Mouse (Mus musculus) E14TG2a.4 (cell line): ENCODE data around the gene Slc16a1.

ENCODE experiments used
- H3K27me3 ChIP-seq: 2 replicates; pipeline ENCODE4 v1.6.1; 2014; ENCODE audit warnings: low read length, control low read depth; ENCODE audit not compliant: insufficient read depth
- H3K36me3 ChIP-seq: 2 replicates; pipeline ENCODE4 v1.6.1; 2014; ENCODE audit warnings: low read length, control low read depth; ENCODE audit not compliant: insufficient read depth
- H3K4me1 ChIP-seq: replicated peaks from 2 replicates; pipeline ENCODE4 v1.6.1; 2014; ENCODE audit warnings: low read depth, low read length, control low read depth
- H3K4me3 ChIP-seq: replicated peaks from 2 replicates; pipeline ENCODE4 v1.5.1; 2014; ENCODE audit warnings: mild to moderate bottlenecking, low read length
- H3K9me3 ChIP-seq: 2 replicates; pipeline ENCODE4 v1.6.1; 2014; ENCODE audit warnings: low read length, control low read depth
- CTCF ChIP-seq: conservative IDR thresholded peaks from 2 replicates; pipeline ENCODE4 v1.5.1; 2014; ENCODE audit warnings: low read length
- NANOG ChIP-seq: IDR thresholded peaks from 2 replicates; pipeline ENCODE4 v1.6.1; 2014; ENCODE audit warnings: borderline replicate concordance, low read length, mixed read lengths
- POU5F1 ChIP-seq: IDR thresholded peaks from 2 replicates; pipeline ENCODE4 v1.6.1; 2014; ENCODE audit warnings: low read length, borderline replicate concordance

Slc16a1 gene

DNA sequence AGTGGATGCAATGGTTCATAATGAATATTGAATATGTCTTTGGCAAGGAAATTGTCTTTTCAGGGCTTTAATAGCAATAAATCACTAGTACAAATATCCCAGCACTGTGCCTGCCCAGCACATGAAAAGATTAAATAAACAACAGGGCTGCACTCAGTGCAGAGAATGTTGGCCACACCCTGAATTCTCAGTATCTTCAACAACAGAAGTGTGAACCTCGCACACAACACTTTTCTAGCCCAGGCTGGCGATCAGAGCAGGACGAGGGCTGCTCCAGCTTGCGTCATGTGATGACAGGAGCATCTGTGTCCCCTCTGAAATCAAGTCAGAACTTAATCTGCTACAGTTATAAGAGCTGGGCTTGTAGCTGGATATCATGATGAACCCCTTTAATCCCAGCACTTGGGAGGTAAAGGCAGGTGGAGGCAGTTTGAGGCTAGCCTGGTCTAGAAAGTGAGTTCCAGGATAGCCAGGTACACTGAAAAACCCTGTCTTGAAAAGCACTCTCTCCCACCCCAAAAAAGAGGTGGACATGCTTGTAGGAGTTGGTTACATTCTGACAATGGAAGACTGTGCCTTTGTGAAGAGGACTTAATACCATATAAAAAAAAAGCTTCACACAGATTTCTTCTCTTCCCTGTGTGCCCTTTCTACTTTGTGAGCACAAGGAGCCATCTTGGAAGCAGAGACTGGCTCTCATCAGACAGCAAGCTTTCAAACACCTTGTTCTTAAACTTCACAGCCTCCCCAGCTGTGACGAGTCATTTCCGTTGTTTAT, 27.8 kb upstream of the Slc16a1 start:
- Histone ChIP-seq H3K4me3 (no peak overlapping the region), H3K36me3 (no peaks in the 10 kb centered on the region), H3K4me1 (no peaks in the 10 kb centered on the region), H3K9me3 (no peaks in the 10 kb centered on the region), H3K27me3 (no peaks in the 10 kb centered on the region)
- TF ChIP-seq POU5F1 (no peak), NANOG (no peak), CTCF (no peak)

- H3K4me3 ChIP-seq, result no peak overlapping the region
- TF ChIP-seq NANOG, result no peak
- TF ChIP-seq POU5F1, result no peak
- no peak for TF ChIP-seq CTCF
Observed at GRCm38 (mm10) chr3:104611951-104612350, 26.5 kb upstream of the Slc16a1 start.

DNA sequence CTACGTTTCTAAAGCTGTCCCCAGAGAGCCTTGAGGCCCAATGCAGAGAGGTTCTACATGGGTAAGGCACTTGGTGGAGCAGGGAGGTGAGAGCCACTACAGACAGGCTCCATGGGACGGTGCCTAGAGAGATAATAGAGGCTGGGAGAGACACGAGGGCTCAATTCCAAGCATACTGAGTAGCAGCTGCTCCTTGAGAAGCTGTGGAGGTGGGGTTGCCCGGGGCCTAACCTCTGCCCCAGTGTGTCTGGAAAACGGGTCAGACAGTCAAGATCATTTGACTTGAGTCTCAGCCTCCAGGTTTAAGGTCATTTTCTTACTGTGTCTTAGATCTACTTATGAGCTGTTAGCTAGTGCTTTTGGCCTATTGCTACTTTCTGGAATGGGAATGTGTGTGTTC, 25.4 kb upstream of the Slc16a1 start:
- Histone ChIP-seq H3K36me3 (no peaks in the 10 kb centered on the region), H3K9me3 (no peaks in the 10 kb centered on the region), H3K4me3 (no peak overlapping the region), H3K27me3 (no peaks in the 10 kb centered on the region), H3K4me1 (0 out of 2 replicates have a peak, but pooled peaks cover 5% of the 10 kb centered on the region)
- TF ChIP-seq CTCF (no peak), POU5F1 (no peak), NANOG (no peak)

More at GRCm38 (mm10) chr3:104611951-104612350, 26.5 kb upstream of the Slc16a1 start:
- 0 out of 2 replicates have a peak, but pooled peaks cover 5% of the 10 kb centered on the region for H3K4me1 ChIP-seq
- H3K9me3 ChIP-seq, result no peaks in the 10 kb centered on the region
- no peaks in the 10 kb centered on the region for H3K27me3 ChIP-seq
- H3K36me3 ChIP-seq, result no peaks in the 10 kb centered on the region

DNA sequence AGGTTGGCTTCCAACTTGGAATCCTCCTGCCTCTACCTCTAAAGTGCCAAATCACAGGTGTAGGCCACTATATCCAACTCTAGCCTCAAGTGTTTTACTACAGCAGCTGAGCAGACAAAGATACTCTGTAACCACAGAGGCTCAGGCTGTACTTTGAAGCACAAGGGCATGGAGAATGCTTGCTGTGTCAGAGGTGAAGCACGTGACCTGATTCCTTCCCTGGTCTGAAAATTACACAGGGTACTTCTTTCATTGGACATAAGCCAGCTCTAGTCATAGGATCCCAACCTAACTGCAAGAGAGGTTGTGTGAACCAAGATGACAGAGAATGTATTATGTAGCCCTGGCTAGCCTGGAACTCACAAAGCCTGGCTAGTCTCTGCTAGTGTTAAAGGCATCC, 24.4 kb upstream of the Slc16a1 start:
- Histone ChIP-seq H3K27me3 (no peaks in the 10 kb centered on the region), H3K4me1 (0 out of 2 replicates have a peak, but pooled peaks cover 5% of the 10 kb centered on the region), H3K36me3 (no peaks in the 10 kb centered on the region), H3K4me3 (no peak overlapping the region), H3K9me3 (no peaks in the 10 kb centered on the region)
- TF ChIP-seq POU5F1, result no peak
- no peak for TF ChIP-seq CTCF
- TF ChIP-seq NANOG, result no peak

DNA sequence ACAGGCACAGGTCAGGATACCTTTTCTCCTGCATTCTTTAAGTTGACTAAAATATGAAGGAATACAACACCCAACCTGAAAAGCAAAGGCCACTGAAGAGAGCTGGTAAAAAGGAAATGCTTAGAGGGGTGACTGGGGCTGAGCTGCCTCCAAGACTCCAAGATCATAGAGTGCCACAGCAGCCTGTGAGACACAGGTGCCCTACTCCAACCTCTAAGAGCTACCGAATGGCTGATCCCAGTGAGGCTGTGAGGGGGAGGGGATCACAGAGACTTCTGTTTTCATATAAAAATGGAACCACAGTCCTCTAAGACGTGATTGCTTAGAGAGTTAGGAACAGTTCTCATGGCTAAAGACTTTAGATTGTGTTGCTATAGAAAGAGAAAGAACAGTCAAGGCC, 23.3 kb upstream of the Slc16a1 start:
- TF ChIP-seq NANOG (no peak), CTCF (no peak), POU5F1 (no peak)
- no peaks in the 10 kb centered on the region for H3K9me3 ChIP-seq
- H3K4me3 ChIP-seq, result no peak overlapping the region
- H3K27me3 ChIP-seq, result no peaks in the 10 kb centered on the region
- no peaks in the 10 kb centered on the region for H3K36me3 ChIP-seq
- 0 out of 2 replicates have a peak, but pooled peaks cover 5% of the 10 kb centered on the region for H3K4me1 ChIP-seq

- no peak for TF ChIP-seq CTCF
- no peak for TF ChIP-seq NANOG
- no peak for TF ChIP-seq POU5F1
- H3K27me3 ChIP-seq, result no peaks in the 10 kb centered on the region
- H3K9me3 ChIP-seq, result no peaks in the 10 kb centered on the region
- H3K4me1 ChIP-seq, result 0 out of 2 replicates have a peak, but pooled peaks cover 5% of the 10 kb centered on the region
- no peaks in the 10 kb centered on the region for H3K36me3 ChIP-seq
- no peak overlapping the region for H3K4me3 ChIP-seq
Observed at GRCm38 (mm10) chr3:104616155-104616554, 22.3 kb upstream of the Slc16a1 start.

- no peaks in the 10 kb centered on the region for H3K36me3 ChIP-seq
- no peaks in the 10 kb centered on the region for H3K27me3 ChIP-seq
- no peaks in the 10 kb centered on the region for H3K9me3 ChIP-seq
- no peaks in the 10 kb centered on the region for H3K4me1 ChIP-seq
- TF ChIP-seq CTCF, result no peak
- H3K4me3 ChIP-seq, result no peak overlapping the region
Observed at GRCm38 (mm10) chr3:104621841-104622240, 16.6 kb upstream of the Slc16a1 start.

- Histone ChIP-seq H3K4me1 (no peaks in the 10 kb centered on the region), H3K36me3 (no peaks in the 10 kb centered on the region; the same call in 1 of the 2 replicates), H3K9me3 (no peaks in the 10 kb centered on the region), H3K4me3 (no peak overlapping the region), H3K27me3 (no peaks in the 10 kb centered on the region)
- no peak for TF ChIP-seq CTCF
Observed at GRCm38 (mm10) chr3:104629810-104630209, 8.7 kb upstream of the Slc16a1 start.

DNA sequence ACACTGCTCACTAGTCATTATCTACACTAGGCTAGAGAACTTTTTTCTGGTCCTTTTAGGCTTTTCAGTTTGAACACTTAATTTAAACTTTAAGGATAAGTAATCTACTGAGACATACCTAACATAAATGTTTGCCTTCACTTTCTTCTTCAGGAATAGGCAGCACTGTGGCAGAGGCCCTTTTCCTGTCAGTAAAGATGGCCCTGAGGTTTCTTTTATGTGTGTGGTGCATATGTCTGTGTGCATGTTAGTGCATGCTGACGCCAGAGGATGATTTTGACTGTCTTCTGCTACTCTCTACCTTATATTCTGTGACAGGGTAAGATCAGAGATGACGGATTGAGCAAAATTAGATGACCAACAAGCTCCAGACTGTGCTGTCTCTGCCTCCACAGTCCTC, 7.5 kb upstream of the Slc16a1 start:
- Histone ChIP-seq H3K36me3 (no peaks in the 10 kb centered on the region; the same call in 1 of the 2 replicates), H3K27me3 (no peaks in the 10 kb centered on the region), H3K9me3 (no peaks in the 10 kb centered on the region), H3K4me1 (no peaks in the 10 kb centered on the region), H3K4me3 (no peak overlapping the region)
- TF ChIP-seq POU5F1, result no peak
- no peak for TF ChIP-seq NANOG
- TF ChIP-seq CTCF, result no peak
